Mouse (Mus musculus) limb, embryonic 12.5 days (tissue): ENCODE measurements around the gene Dgkg. TPM values are rescaled to one million over a fixed set of nuclear protein-coding genes. Genes with fewer than 3 reads are reported as not detected.
A peak's percentile ranks its signal among the peaks of the same experiment; 100 is the strongest.

Experiments
- ATAC-seq: fragments of 200-750 bp; cut with Nextera tagmentation; 2 replicates; pipeline ENCODE4 v1.8.0; 2017; ENCODE audit warnings: low read depth, moderate TSS enrichment; ENCODE audit not compliant: insufficient number of reproducible peaks, insufficient read depth, low FRiP score, low TSS enrichment
- H3K27ac ChIP-seq: fragments of 300-500 bp; sonication (generic); 2 replicates; pipeline ENCODE4 v1.5.1; 2016; ENCODE audit warnings: mild to moderate bottlenecking, moderate library complexity
- H3K27me3 ChIP-seq: fragments of 300-500 bp; sonication (generic); 2 replicates; pipeline ENCODE4 v1.6.1; 2016; ENCODE audit warnings: mild to moderate bottlenecking, moderate library complexity
- H3K36me3 ChIP-seq: fragments of 300-500 bp; sonication (generic); 2 replicates; pipeline ENCODE4 v1.6.1; 2016; ENCODE audit warnings: mild to moderate bottlenecking, moderate library complexity
- H3K4me1 ChIP-seq: fragments of 300-500 bp; sonication (generic); replicated peaks from 2 replicates; pipeline ENCODE4 v1.6.1; 2016
- H3K4me2 ChIP-seq: fragments of 300-500 bp; sonication (generic); 2 replicates; pipeline ENCODE4 v1.6.1; 2016; ENCODE audit warnings: mild to moderate bottlenecking, moderate library complexity
- H3K4me3 ChIP-seq: fragments of 300-500 bp; sonication (generic); replicated peaks from 2 replicates; pipeline ENCODE4 v1.5.1; 2016; ENCODE audit warnings: mild to moderate bottlenecking
- H3K9ac ChIP-seq: fragments of 300-500 bp; sonication (generic); replicated peaks from 2 replicates; pipeline ENCODE4 v1.6.1; 2016; ENCODE audit warnings: mild to moderate bottlenecking, moderate library complexity
- H3K9me3 ChIP-seq: fragments of 300-500 bp; sonication (generic); 2 replicates; pipeline ENCODE4 v1.6.1; 2016; ENCODE audit warnings: mild to moderate bottlenecking, moderate library complexity
- WGBS: fragments of 180-500 bp; shearing (Covaris S2); methylation state at CpG from one replicate; pipeline ENCODE4 v1.1.7; 2016; 5-methylcytosine and 5-hydroxymethylcytosine counted together
- polyA plus RNA-seq: library from polyadenylated mRNA; unstranded; fragments of >200 nt; fragmentation: Nextera tagmentation; extraction: Ambion mirVana; gene quantifications from 2 replicates; pipeline ENCODE4 v1.2.1, GENCODE M21; 2016

The Dgkg gene
- polyA plus RNA-seq, 1 experiment from 2014 or later = 0.30 TPM

GRCm38 (mm10) chr16:22643460-22643859 lies 13.6 kb downstream of the Dgkg start:
- no peak overlapping the region for H3K27ac ChIP-seq
- ATAC-seq = no peak
- no peaks in the 10 kb centered on the region for H3K27me3 ChIP-seq
- no peak overlapping the region for H3K9ac ChIP-seq
- WGBS = 67% methylated on average over 8 of the region's 8 CpGs
- H3K4me2 ChIP-seq = no peak overlapping the region
- no peak overlapping the region for H3K4me3 ChIP-seq
- H3K36me3 ChIP-seq = no peaks in the 10 kb centered on the region
- H3K4me1 ChIP-seq = 0 out of 2 replicates have a peak, but pooled peaks cover 3% of the 10 kb centered on the region
- H3K9me3 ChIP-seq = no peaks in the 10 kb centered on the region

GRCm38 (mm10) chr16:22642953-22643352 lies 14.1 kb downstream of the Dgkg start:
- no peak overlapping the region for H3K4me3 ChIP-seq
- H3K9ac ChIP-seq = no peak overlapping the region
- ATAC-seq = no peak
- H3K27me3 ChIP-seq = no peaks in the 10 kb centered on the region
- H3K4me1 ChIP-seq = 0 out of 2 replicates have a peak, but pooled peaks cover 3% of the 10 kb centered on the region
- H3K36me3 ChIP-seq = no peaks in the 10 kb centered on the region
- WGBS = 88% methylated on average over 6 of the region's 6 CpGs
- H3K27ac ChIP-seq = no peak overlapping the region
- H3K9me3 ChIP-seq = no peaks in the 10 kb centered on the region
- H3K4me2 ChIP-seq = no peak overlapping the region

DNA sequence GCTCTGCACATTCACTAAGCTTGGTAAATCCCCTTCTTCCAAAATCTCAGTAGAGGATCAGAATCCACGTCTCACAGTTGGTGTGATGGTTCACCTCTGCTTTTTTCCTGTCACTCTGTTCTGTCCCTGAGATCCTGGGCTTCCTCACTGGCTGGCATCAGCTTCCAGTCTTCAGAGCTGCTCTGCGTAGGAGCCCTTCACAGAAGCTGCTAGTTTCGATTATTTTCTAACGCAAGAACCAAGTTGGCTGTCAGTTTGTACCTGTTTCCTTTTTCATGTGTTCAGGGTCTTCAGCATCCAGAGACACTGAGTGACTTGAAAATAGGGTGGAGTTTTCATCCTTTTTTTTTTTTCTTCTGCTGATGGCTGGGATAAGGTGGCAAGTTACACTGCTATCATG lies 15.0 kb downstream of the Dgkg start:
- Histone ChIP-seq H3K27me3 (no peaks in the 10 kb centered on the region), H3K27ac (no peak overlapping the region), H3K9me3 (no peaks in the 10 kb centered on the region), H3K4me1 (0 out of 2 replicates have a peak, but pooled peaks cover 3% of the 10 kb centered on the region), H3K4me2 (no peak overlapping the region), H3K4me3 (no peak overlapping the region), H3K36me3 (no peaks in the 10 kb centered on the region), H3K9ac (no peak overlapping the region)
- 78% methylated on average over 4 of the region's 4 CpGs for WGBS
- ATAC-seq = no peak

GRCm38 (mm10) chr16:22641588-22641987 lies 15.4 kb downstream of the Dgkg start:
- Histone ChIP-seq H3K4me2 (no peak overlapping the region), H3K4me1 (0 out of 2 replicates have a peak, but pooled peaks cover 3% of the 10 kb centered on the region), H3K36me3 (no peaks in the 10 kb centered on the region), H3K27me3 (no peaks in the 10 kb centered on the region), H3K9ac (no peak overlapping the region), H3K27ac (no peak overlapping the region), H3K4me3 (no peak overlapping the region), H3K9me3 (no peaks in the 10 kb centered on the region)
- WGBS = 17% methylated on average over 9 of the region's 9 CpGs
- no peak for ATAC-seq

- Histone ChIP-seq H3K27me3 (no peaks in the 10 kb centered on the region), H3K36me3 (no peaks in the 10 kb centered on the region)
- ATAC-seq = no peak
These were observed 19.7 kb downstream of the Dgkg start for GRCm38 (mm10) chr16:22637311-22637710.

GRCm38 (mm10) chr16:22635706-22636105 lies 21.3 kb downstream of the Dgkg start:
- WGBS = 58% methylated on average over 8 of the region's 8 CpGs
- H3K27ac ChIP-seq = no peak overlapping the region
- no peak for ATAC-seq

More at GRCm38 (mm10) chr16:22637311-22637710, 19.7 kb downstream of the Dgkg start:
- H3K27ac ChIP-seq = no peak overlapping the region
- H3K4me2 ChIP-seq = no peak overlapping the region
- 0 out of 2 replicates have a peak, but pooled peaks cover 3% of the 10 kb centered on the region for H3K4me1 ChIP-seq
- no peaks in the 10 kb centered on the region for H3K9me3 ChIP-seq
- no peak overlapping the region for H3K4me3 ChIP-seq
- WGBS = 68% methylated on average over 3 of the region's 3 CpGs
- H3K9ac ChIP-seq = no peak overlapping the region

GRCm38 (mm10) chr16:22633063-22633462 lies 24.0 kb downstream of the Dgkg start:
- Histone ChIP-seq H3K36me3 (no peaks in the 10 kb centered on the region), H3K9ac (no peak overlapping the region), H3K4me2 (no peak overlapping the region), H3K27ac (no peak overlapping the region), H3K27me3 (no peaks in the 10 kb centered on the region), H3K4me3 (no peak overlapping the region), H3K9me3 (no peaks in the 10 kb centered on the region), H3K4me1 (no peaks in the 10 kb centered on the region)
- 83% methylated on average over 4 of the region's 4 CpGs for whole genome bisulfite sequencing
- ATAC-seq = no peak

More at GRCm38 (mm10) chr16:22635706-22636105, 21.3 kb downstream of the Dgkg start:
- Histone ChIP-seq H3K9ac (no peak overlapping the region), H3K4me2 (no peak overlapping the region), H3K9me3 (no peaks in the 10 kb centered on the region), H3K4me3 (no peak overlapping the region), H3K4me1 (0 out of 2 replicates have a peak, but pooled peaks cover 3% of the 10 kb centered on the region), H3K27me3 (no peaks in the 10 kb centered on the region), H3K36me3 (no peaks in the 10 kb centered on the region)

GRCm38 (mm10) chr16:22630351-22630750 lies 26.7 kb downstream of the Dgkg start:
- no peaks in the 10 kb centered on the region for H3K9me3 ChIP-seq
- H3K36me3 ChIP-seq = no peaks in the 10 kb centered on the region
- ATAC-seq = no peak
- no peak overlapping the region for H3K27ac ChIP-seq
- WGBS = 78% methylated on average over 4 of the region's 4 CpGs
- no peaks in the 10 kb centered on the region for H3K27me3 ChIP-seq
- no peak overlapping the region for H3K9ac ChIP-seq
- H3K4me3 ChIP-seq = no peak overlapping the region
- no peak overlapping the region for H3K4me2 ChIP-seq
- no peaks in the 10 kb centered on the region for H3K4me1 ChIP-seq

DNA sequence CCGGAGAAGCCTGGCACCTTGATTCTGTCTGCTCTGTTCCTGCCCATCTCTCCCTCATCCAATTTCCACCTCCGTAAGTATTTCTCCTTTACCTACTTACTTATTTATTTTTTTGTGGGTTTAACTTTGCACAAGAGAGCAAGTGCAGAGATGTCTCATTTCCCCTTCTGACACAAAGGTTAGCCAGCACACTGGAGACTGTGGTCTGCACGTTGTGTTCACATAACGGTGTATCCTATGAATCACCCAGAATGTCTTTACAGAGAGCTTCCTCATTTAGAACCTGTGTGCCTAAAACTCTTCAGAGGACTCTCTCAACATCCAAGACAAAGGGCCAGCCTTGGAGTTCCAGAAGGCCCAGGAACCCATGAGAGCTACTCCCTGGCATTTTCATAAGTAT lies 27.1 kb downstream of the Dgkg start:
- no peak for ATAC-seq
- no peaks in the 10 kb centered on the region for H3K9me3 ChIP-seq
- H3K27ac ChIP-seq = no peak overlapping the region
- WGBS = 85% methylated on average over 4 of the region's 4 CpGs
- no peaks in the 10 kb centered on the region for H3K27me3 ChIP-seq
- H3K4me3 ChIP-seq = no peak overlapping the region
- no peak overlapping the region for H3K9ac ChIP-seq
- H3K4me1 ChIP-seq = no peaks in the 10 kb centered on the region
- no peaks in the 10 kb centered on the region for H3K36me3 ChIP-seq
- no peak overlapping the region for H3K4me2 ChIP-seq

GRCm38 (mm10) chr16:22625987-22626386 lies 31.0 kb downstream of the Dgkg start:
- WGBS = 90% methylated on average over 5 of the region's 5 CpGs
- peaks cover 10% of the 10 kb centered on the region for H3K4me1 ChIP-seq
- no peak overlapping the region for H3K27ac ChIP-seq
- no peak overlapping the region for H3K4me3 ChIP-seq
- H3K27me3 ChIP-seq = no peaks in the 10 kb centered on the region
- no peaks in the 10 kb centered on the region for H3K9me3 ChIP-seq
- H3K9ac ChIP-seq = no peak overlapping the region
- no peak for ATAC-seq
- H3K36me3 ChIP-seq = no peaks in the 10 kb centered on the region
- no peak overlapping the region for H3K4me2 ChIP-seq

GRCm38 (mm10) chr16:22625412-22625811 lies 31.6 kb downstream of the Dgkg start:
- no peak overlapping the region for H3K4me2 ChIP-seq
- H3K9me3 ChIP-seq = no peaks in the 10 kb centered on the region
- H3K36me3 ChIP-seq = no peaks in the 10 kb centered on the region
- peaks cover 10% of the 10 kb centered on the region for H3K4me1 ChIP-seq
- H3K4me3 ChIP-seq = no peak overlapping the region
- ATAC-seq = no peak
- H3K9ac ChIP-seq = no peak overlapping the region
- WGBS = 79% methylated on average over 5 of the region's 5 CpGs
- H3K27me3 ChIP-seq = no peaks in the 10 kb centered on the region
- no peak overlapping the region for H3K27ac ChIP-seq

DNA sequence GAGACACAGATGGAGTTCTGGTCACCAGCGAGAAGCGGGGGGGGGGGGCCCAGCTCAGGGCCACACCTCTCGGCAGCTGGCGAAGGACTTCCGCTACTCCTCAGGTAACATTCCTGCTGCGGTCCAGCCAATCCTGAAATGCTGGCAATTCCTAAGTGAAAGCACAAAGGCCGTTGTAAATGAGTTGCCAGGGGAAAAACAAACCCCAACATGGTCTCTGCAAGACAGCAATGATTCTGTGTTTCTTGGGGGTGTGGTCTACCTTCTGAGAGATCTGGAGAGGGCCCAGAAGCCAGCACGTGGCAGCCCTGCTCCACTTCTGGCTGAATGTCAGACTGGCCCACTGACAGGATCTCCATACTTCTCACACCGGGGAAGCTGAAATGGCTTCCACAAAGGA lies 34.7 kb downstream of the Dgkg start:
- WGBS = 21% methylated on average over 9 of the region's 9 CpGs
- no peak overlapping the region for H3K4me3 ChIP-seq
- peaks cover 10% of the 10 kb centered on the region for H3K4me1 ChIP-seq
- no peaks in the 10 kb centered on the region for H3K9me3 ChIP-seq
- no peak for ATAC-seq
- no peak overlapping the region for H3K27ac ChIP-seq
- H3K4me2 ChIP-seq = peak overlapping the region; percentile 28; the same call in 1 of the 2 replicates
- no peak overlapping the region for H3K9ac ChIP-seq
- H3K27me3 ChIP-seq = no peaks in the 10 kb centered on the region
- H3K36me3 ChIP-seq = no peaks in the 10 kb centered on the region
